Mouse (Mus musculus): ENCODE results near the gene Znrf3.

GRCm38 (mm10) chr11:5353032-5353431, 91.6 kb downstream of the Znrf3 start:
- no peak for TF ChIP-seq CTCF (IDR thresholded peaks at IDR 0.05; ENCODE audit: low read depth, low read length)
- no peak for TF ChIP-seq POLR2A (IDR thresholded peaks at IDR 0.05; ENCODE audit: borderline replicate concordance, low read depth, low read length)
